Mouse (Mus musculus): ENCODE data around the gene Chrm3. TPM values are rescaled to one million over a fixed set of nuclear protein-coding genes. Genes with fewer than 3 reads are reported as not detected.
"Not testable (repeated sequence)": the region's sequence is repeated elsewhere in the genome, so short reads cannot be mapped to it uniquely, and the experiment has no call there.

Gene Chrm3
- total RNA-seq (2017), result not detected in 2 replicates

DNA sequence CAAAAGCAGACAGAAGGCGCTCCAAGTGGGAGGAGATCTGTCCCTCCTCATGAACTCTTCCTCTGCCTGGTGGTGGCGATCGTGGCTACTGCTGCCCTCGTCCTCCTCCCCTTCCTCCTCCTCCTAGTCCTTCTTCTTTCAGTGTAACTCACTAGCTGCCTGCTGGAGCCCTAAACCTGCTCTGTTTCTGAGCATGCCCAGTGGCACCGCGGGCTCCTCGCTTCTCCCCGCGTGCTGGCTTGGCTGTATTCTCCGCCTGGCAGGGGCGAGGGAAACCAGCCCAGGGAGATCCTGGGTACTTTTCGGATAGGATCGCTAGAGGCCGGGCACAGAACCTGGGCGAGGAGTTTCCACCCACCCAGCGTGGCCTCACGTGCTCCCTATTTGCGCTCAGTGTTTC is at the start of gene Chrm3:
Chrm3 (minus strand) TSS at position 71 of the 400 bp plus-strand sequence.
- ATAC-seq (replicated peaks; ENCODE audit: low read depth, poor library complexity, severe bottlenecking), result peak; percentile 85

- no peak for ATAC-seq (replicated peaks; ENCODE audit: low read depth, poor library complexity, severe bottlenecking)
These were observed 33.7 kb upstream of the Chrm3 start for GRCm38 (mm10) chr13:10394364-10394763.

GRCm38 (mm10) chr13:10375487-10375886 is 14.8 kb upstream of the Chrm3 start:
- ATAC-seq (replicated peaks; ENCODE audit: low read depth, poor library complexity, severe bottlenecking), result not testable (repeated sequence)

DNA sequence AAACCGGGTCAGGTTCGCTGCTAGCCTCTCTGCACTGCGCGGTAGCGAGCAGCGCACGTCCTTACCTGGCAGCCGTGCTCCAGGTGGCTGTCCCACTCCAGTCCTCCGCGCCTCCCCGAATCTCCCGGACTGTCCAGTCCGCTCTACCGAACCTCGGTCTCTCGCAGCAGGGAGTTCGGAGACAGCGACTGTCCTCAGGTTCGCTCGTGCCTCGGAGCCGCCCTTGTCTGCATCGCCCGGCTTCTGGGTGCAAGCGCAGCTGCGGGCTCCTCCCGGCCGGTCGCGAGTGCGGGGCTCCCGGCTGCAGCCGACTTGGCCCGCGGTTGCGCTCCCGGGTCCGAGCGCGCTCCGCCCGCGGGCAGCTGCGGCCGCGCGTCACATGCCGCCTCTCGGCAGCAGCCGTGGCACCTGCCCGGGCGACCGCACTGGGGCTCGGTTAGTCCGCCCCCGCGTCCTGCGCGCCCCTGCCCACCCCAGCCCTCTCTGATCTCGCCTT is 400 bp downstream of the Chrm3 start:
- peak; percentile 13; the same call in 1 of the 2 replicates for ATAC-seq (replicated peaks; ENCODE audit: low read depth, poor library complexity, severe bottlenecking)

- peak; percentile 30; the same call in 1 of the 2 replicates for ATAC-seq (replicated peaks; ENCODE audit: low read depth, poor library complexity, severe bottlenecking)
These were observed 990 bp downstream of the Chrm3 start for GRCm38 (mm10) chr13:10359516-10360198.

DNA sequence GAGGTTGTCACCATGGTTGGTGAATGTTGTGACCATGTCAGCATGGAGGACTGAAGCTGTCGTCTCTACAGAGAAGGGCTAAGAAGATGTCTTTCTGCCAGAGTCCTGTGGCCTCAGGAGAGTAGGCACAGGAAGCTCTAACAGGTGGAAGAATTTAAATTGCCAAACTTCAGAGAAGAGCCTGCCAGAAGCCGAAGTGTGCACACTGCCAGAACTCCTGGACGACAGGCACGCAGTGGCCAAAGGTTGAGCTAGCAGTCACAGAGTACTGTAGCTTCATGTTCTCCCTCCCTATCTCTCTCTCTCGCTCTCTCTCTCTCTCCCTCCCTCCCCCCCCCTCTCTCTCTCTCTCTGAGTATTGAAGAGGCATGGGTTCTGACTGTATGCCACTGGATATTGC is 4.9 kb downstream of the Chrm3 start:
- ATAC-seq (replicated peaks; ENCODE audit: low read depth, poor library complexity, severe bottlenecking), result no peak

DNA sequence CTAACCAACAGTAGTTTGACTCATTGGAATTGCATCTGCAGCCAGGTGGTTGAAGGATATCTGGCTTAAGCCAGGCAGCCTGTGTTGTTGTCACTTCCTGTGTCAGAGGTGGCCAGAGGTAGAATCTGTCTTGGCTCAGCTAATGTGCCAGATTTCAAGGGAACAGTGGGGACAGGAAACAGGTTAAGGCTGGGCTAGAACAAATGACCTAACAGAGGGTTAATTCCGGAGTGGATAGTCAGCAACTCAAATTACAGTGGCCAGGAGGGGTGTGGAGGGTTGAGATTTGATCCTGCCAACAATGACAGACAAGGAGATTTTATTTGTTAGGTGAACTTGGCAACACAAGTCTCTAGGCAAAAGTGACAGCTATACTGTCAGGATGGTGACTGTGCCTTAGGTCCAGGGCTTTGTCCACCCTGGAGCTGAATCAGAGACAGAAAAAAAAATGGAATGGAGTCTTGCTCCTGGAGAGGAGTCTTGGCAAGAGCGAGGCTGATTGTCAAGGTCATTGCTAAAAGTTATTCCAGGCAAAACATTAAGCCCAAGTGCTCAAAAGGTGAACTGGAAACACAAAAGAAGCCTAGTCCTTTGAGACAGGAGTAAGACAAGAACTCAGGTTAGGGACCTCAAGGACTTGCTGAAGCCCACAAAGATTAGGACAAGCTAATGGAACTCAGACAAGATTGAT is 5.6 kb downstream of the Chrm3 start:
- ATAC-seq (replicated peaks; ENCODE audit: low read depth, poor library complexity, severe bottlenecking), result no peak

DNA sequence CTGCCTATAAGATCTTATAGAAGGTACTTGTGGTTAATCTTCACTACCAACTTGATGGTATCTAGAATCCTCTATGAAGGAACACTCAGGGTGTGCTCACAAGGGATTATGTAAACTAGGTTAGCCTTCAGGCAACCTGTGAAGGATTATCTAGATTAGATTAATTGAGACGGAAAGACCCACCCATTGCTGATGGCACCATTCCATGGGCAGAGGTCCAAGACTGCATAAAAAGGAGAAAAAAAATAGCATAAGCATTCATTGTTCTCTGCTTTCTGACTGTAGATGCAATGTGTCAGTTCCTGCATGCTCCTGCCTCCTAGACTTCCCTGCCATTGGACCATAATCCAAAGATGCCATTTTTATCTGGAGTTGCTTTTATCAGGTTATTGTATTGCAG is 8.5 kb downstream of the Chrm3 start:
- no peak for ATAC-seq (replicated peaks; ENCODE audit: low read depth, poor library complexity, severe bottlenecking)

DNA sequence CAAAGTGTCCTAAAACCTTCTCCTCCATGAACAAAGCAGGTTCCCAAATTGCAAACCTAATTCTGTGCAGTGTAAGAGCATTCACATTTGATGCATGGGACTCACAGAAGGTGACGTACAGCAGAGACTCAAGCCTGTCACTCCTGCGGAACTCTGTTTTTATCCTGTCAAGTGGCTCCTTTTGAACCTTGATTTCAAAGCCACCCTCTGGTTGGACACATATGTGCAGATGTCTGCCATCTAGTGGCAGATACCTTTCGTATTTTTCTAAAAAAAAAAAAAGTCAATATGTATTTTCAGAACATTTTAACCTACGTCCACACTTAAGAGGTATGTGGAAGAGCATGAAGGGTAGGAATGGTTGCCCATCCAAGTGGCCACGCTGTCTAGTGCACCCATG is 16.3 kb downstream of the Chrm3 start:
- ATAC-seq (replicated peaks; ENCODE audit: low read depth, poor library complexity, severe bottlenecking), result peak; percentile 45; the same call in 1 of the 2 replicates

- no peak for ATAC-seq (replicated peaks; ENCODE audit: low read depth, poor library complexity, severe bottlenecking)
These were observed 25.1 kb downstream of the Chrm3 start for GRCm38 (mm10) chr13:10335558-10335957.

- no peak for ATAC-seq (replicated peaks; ENCODE audit: low read depth, poor library complexity, severe bottlenecking)
These were observed 27.9 kb downstream of the Chrm3 start for GRCm38 (mm10) chr13:10332762-10333161.

DNA sequence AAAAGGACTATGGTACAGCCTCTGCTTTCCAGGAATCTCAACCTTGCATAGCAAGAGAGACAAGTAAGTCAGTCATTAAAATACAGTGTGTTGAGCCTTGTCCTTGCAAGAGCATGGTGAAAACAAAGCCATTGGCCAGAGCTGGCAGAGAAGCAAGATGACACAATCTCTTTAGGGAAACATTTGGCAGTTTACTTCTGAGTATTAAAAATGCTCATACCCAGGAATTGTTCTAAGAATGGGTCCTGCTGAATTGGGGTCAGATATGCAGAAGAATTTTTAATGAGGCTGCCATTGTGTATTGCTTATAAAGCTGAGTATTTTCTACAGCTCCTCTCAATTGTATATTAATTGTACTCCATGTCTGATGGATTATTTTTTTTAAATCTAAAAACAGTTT is 50.8 kb downstream of the Chrm3 start:
- ATAC-seq (replicated peaks; ENCODE audit: low read depth, poor library complexity, severe bottlenecking), result no peak

DNA sequence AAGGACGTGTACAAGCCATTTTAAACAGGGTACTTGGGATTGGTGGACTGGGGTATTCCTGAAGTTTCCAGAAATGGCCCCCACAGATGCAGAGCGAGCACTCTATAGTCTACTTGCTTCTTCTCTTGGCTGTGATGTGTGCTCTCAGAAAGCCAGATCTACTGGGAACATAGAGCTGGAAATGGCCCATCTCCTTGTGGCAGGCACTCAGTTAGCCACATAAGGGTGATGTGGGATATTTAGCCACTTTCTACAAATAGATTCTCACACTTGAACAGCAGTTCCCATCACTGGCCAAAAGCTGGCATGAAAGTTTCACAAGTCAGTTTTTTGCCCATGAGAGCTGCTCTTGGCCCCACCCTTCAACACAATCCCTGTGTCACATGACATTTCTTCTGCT is 65.5 kb downstream of the Chrm3 start:
- ATAC-seq (replicated peaks; ENCODE audit: low read depth, poor library complexity, severe bottlenecking), result no peak

DNA sequence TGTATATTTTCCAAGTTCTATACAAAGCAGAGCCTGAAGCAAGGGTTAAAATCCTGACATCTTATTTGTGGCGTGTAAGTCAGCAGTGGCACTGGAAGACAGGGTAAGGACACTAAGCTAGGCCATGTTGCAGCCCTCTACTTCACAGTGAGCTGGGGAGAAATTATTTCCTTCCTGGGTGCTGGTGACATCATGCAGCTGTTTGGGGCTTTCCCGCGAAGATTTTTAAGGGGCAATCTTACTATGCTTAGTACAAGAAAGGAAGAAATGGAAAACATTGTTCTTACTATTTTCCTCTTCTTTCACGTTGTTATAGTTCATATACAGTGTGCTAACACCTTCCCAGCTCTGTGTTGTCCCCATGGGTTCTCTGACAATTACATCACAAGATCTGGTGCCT is 76.3 kb downstream of the Chrm3 start:
- ATAC-seq (replicated peaks; ENCODE audit: low read depth, poor library complexity, severe bottlenecking), result no peak

GRCm38 (mm10) chr13:10274907-10275306 is 85.7 kb downstream of the Chrm3 start:
- no peak for ATAC-seq (replicated peaks; ENCODE audit: low read depth, poor library complexity, severe bottlenecking)

DNA sequence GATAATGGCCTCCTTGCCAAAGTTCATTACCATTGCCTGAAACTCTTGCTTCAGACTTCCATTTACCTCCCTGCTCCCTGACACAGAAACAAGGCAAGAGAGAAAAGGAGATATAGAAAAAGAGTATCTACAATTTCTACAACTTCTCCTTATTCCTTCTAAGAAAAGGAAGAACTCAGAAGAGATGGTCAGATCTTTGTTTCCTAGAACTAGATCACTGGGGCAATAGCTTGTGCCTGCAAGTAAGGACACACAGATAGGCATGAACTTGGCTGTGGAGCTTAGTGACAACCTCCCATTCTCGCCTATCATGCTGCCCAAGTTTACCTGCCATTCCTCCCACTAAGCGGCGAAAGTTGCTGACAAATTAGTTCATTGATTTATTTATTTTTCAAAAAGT is 96.9 kb downstream of the Chrm3 start:
- ATAC-seq (replicated peaks; ENCODE audit: low read depth, poor library complexity, severe bottlenecking), result no peak

DNA sequence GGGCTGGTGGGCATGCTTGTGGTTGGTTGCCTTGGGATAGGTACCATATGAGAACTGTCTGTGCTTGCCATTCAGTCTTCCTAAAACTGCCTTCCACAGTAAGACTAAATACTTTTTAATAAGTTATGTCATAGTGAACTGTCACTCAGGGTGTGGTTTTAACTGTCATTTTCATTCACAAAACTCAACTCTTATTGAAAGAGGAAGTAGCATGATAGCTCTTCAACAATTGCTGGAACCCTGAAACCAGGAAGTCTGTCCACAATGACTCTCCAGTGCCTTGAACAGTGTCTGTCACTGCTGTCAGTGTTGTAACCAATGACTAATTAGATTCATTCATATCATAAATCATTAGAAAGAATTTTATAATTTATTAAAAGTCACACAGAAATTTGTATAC is 107.6 kb downstream of the Chrm3 start:
- peak; percentile 98 for ATAC-seq (replicated peaks; ENCODE audit: low read depth, poor library complexity, severe bottlenecking)

- peak; percentile 48 for ATAC-seq (replicated peaks; ENCODE audit: low read depth, poor library complexity, severe bottlenecking)
These were observed 109.0 kb downstream of the Chrm3 start for GRCm38 (mm10) chr13:10251499-10252179.

- peak; percentile 88 for ATAC-seq (replicated peaks; ENCODE audit: low read depth, poor library complexity, severe bottlenecking)
These were observed 116.2 kb downstream of the Chrm3 start for GRCm38 (mm10) chr13:10244243-10244998.

DNA sequence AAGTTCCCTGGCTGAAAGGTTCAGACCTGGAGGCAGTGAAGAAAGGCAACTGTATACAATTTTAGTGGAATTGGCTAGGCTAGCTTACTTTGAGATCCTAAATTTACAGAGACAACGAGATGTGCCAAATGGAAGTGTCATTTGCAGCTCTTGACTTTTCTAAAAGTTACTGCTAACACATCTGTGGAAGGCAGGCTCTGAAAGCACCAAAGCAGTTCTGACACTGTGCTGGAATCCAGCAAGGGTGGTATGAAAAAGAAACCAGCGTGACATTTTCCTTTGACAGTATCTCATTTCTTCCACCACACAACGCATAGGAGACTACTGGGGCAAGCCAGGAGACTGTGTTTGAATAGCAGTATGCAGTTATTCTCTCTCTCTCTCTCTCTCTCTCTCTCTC is 120.4 kb downstream of the Chrm3 start:
- ATAC-seq (replicated peaks; ENCODE audit: low read depth, poor library complexity, severe bottlenecking), result no peak

Measured in common myeloid progenitor, adult 5-6 weeks (primary cell).